Mouse (Mus musculus): ENCODE data around the gene Ston2. TPM values are rescaled to one million over a fixed set of nuclear protein-coding genes. Genes with fewer than 3 reads are reported as not detected.
A peak's percentile ranks its signal among the peaks of the same experiment; 100 is the strongest.

The Ston2 gene
- polyA plus RNA-seq, 1 experiment = 9.0 TPM

GRCm38 (mm10) chr12:91786355-91786754 lies 1.8 kb downstream of the Ston2 start:
- WGBS = 16% methylated on average over 10 of the region's 10 CpGs
- TF ChIP-seq POLR2A (IDR thresholded peaks at IDR 0.05; ENCODE audit: borderline replicate concordance, insufficient read depth, low read length) (no peak), CTCF (IDR thresholded peaks at IDR 0.05; ENCODE audit: borderline replicate concordance, insufficient read depth, low read depth, low read length) (no peak)

GRCm38 (mm10) chr12:91781432-91781831 lies 6.8 kb downstream of the Ston2 start:
- Histone ChIP-seq H3K27me3 (ENCODE audit: control insufficient read depth, insufficient read depth, low read length) (no peaks in the 10 kb centered on the region), H3K4me1 (ENCODE audit: control insufficient read depth, insufficient read depth, low read length) (no peaks in the 10 kb centered on the region), H3K4me3 (replicated peaks; ENCODE audit: insufficient read depth, low read depth, low read length) (no peak overlapping the region), H3K27ac (ENCODE audit: insufficient read depth, low read length) (no peak overlapping the region)
- TF ChIP-seq CTCF (IDR thresholded peaks at IDR 0.05; ENCODE audit: borderline replicate concordance, insufficient read depth, low read depth, low read length) (no peak), POLR2A (IDR thresholded peaks at IDR 0.05; ENCODE audit: borderline replicate concordance, insufficient read depth, low read length) (no peak)
- DNase-seq = no peak
- 92% methylated on average over 5 of the region's 5 CpGs for WGBS

More at GRCm38 (mm10) chr12:91786355-91786754, 1.8 kb downstream of the Ston2 start:
- Histone ChIP-seq H3K27me3 (ENCODE audit: control insufficient read depth, insufficient read depth, low read length) (no peaks in the 10 kb centered on the region), H3K4me3 (replicated peaks; ENCODE audit: insufficient read depth, low read depth, low read length) (no peak overlapping the region), H3K4me1 (ENCODE audit: control insufficient read depth, insufficient read depth, low read length) (no peaks in the 10 kb centered on the region), H3K27ac (ENCODE audit: insufficient read depth, low read length) (no peak overlapping the region)
- no peak for DNase-seq

GRCm38 (mm10) chr12:91780531-91780930 lies 7.7 kb downstream of the Ston2 start:
- DNase-seq = no peak
- H3K4me3 ChIP-seq (replicated peaks; ENCODE audit: insufficient read depth, low read depth, low read length) = no peak overlapping the region
- H3K27ac ChIP-seq (ENCODE audit: insufficient read depth, low read length) = no peak overlapping the region
- no peaks in the 10 kb centered on the region for H3K27me3 ChIP-seq (ENCODE audit: control insufficient read depth, insufficient read depth, low read length)
- TF ChIP-seq POLR2A (IDR thresholded peaks at IDR 0.05; ENCODE audit: borderline replicate concordance, insufficient read depth, low read length) (no peak), CTCF (IDR thresholded peaks at IDR 0.05; ENCODE audit: borderline replicate concordance, insufficient read depth, low read depth, low read length) (no peak)
- no peaks in the 10 kb centered on the region for H3K4me1 ChIP-seq (ENCODE audit: control insufficient read depth, insufficient read depth, low read length)
- 66% methylated on average over 3 of the region's 3 CpGs for WGBS

GRCm38 (mm10) chr12:91779004-91779365 lies 9.2 kb downstream of the Ston2 start:
- DNase-seq = peak; percentile 62 to 66
- TF ChIP-seq POLR2A (IDR thresholded peaks at IDR 0.05; ENCODE audit: borderline replicate concordance, insufficient read depth, low read length) (no peak), CTCF (IDR thresholded peaks at IDR 0.05; ENCODE audit: borderline replicate concordance, insufficient read depth, low read depth, low read length) (no peak)
- Histone ChIP-seq H3K27ac (ENCODE audit: insufficient read depth, low read length) (no peak overlapping the region), H3K4me3 (replicated peaks; ENCODE audit: insufficient read depth, low read depth, low read length) (peak overlapping the region; percentile 47), H3K27me3 (ENCODE audit: control insufficient read depth, insufficient read depth, low read length) (no peaks in the 10 kb centered on the region), H3K4me1 (ENCODE audit: control insufficient read depth, insufficient read depth, low read length) (no peaks in the 10 kb centered on the region)
- WGBS = under 1% methylated on average over 34 of the region's 35 CpGs

- no peaks in the 10 kb centered on the region for H3K27me3 ChIP-seq (ENCODE audit: control insufficient read depth, insufficient read depth, low read length)
- WGBS = under 1% methylated on average over 41 of the region's 51 CpGs
- peak; percentile 39 to 49 for DNase-seq
- TF ChIP-seq CTCF (IDR thresholded peaks at IDR 0.05; ENCODE audit: borderline replicate concordance, insufficient read depth, low read depth, low read length) = no peak
- no peak for TF ChIP-seq POLR2A (IDR thresholded peaks at IDR 0.05; ENCODE audit: borderline replicate concordance, insufficient read depth, low read length)
- H3K4me3 ChIP-seq (replicated peaks; ENCODE audit: insufficient read depth, low read depth, low read length) = peak overlapping the region; percentile 47
- no peaks in the 10 kb centered on the region for H3K4me1 ChIP-seq (ENCODE audit: control insufficient read depth, insufficient read depth, low read length)
- H3K27ac ChIP-seq (ENCODE audit: insufficient read depth, low read length) = no peak overlapping the region
These were observed 9.8 kb downstream of the Ston2 start for GRCm38 (mm10) chr12:91778211-91779003.

- DNase-seq = no peak
- no peak overlapping the region for H3K27ac ChIP-seq (ENCODE audit: insufficient read depth, low read length)
- WGBS = 86% methylated on average over 5 of the region's 5 CpGs
- no peaks in the 10 kb centered on the region for H3K27me3 ChIP-seq (ENCODE audit: control insufficient read depth, insufficient read depth, low read length)
- no peaks in the 10 kb centered on the region for H3K4me1 ChIP-seq (ENCODE audit: control insufficient read depth, insufficient read depth, low read length)
- TF ChIP-seq POLR2A (IDR thresholded peaks at IDR 0.05; ENCODE audit: borderline replicate concordance, insufficient read depth, low read length) = no peak
- TF ChIP-seq CTCF (IDR thresholded peaks at IDR 0.05; ENCODE audit: borderline replicate concordance, insufficient read depth, low read depth, low read length) = no peak
- H3K4me3 ChIP-seq (replicated peaks; ENCODE audit: insufficient read depth, low read depth, low read length) = no peak overlapping the region
These were observed 11.8 kb downstream of the Ston2 start for GRCm38 (mm10) chr12:91776342-91776741.

GRCm38 (mm10) chr12:91774811-91775284 lies 13.3 kb downstream of the Ston2 start:
- Histone ChIP-seq H3K4me1 (ENCODE audit: control insufficient read depth, insufficient read depth, low read length) (no peaks in the 10 kb centered on the region), H3K27me3 (ENCODE audit: control insufficient read depth, insufficient read depth, low read length) (no peaks in the 10 kb centered on the region), H3K4me3 (replicated peaks; ENCODE audit: insufficient read depth, low read depth, low read length) (no peak overlapping the region), H3K27ac (ENCODE audit: insufficient read depth, low read length) (peak overlapping the region; percentile 37; the same call in 1 of the 2 replicates)
- DNase-seq = peak in 1 of 2 experiments; percentile 27
- TF ChIP-seq CTCF (IDR thresholded peaks at IDR 0.05; ENCODE audit: borderline replicate concordance, insufficient read depth, low read depth, low read length) (no peak), POLR2A (IDR thresholded peaks at IDR 0.05; ENCODE audit: borderline replicate concordance, insufficient read depth, low read length) (no peak)
- 83% methylated on average over 8 of the region's 8 CpGs for WGBS

GRCm38 (mm10) chr12:91768871-91769270 lies 19.3 kb downstream of the Ston2 start:
- 22% methylated on average over 2 of the region's 2 CpGs for WGBS
- Histone ChIP-seq H3K4me1 (ENCODE audit: control insufficient read depth, insufficient read depth, low read length) (no peaks in the 10 kb centered on the region), H3K27ac (ENCODE audit: insufficient read depth, low read length) (no peak overlapping the region), H3K4me3 (replicated peaks; ENCODE audit: insufficient read depth, low read depth, low read length) (no peak overlapping the region), H3K27me3 (ENCODE audit: control insufficient read depth, insufficient read depth, low read length) (no peaks in the 10 kb centered on the region)
- TF ChIP-seq CTCF (IDR thresholded peaks at IDR 0.05; ENCODE audit: borderline replicate concordance, insufficient read depth, low read depth, low read length) = no peak
- no peak for TF ChIP-seq POLR2A (IDR thresholded peaks at IDR 0.05; ENCODE audit: borderline replicate concordance, insufficient read depth, low read length)
- no peak for DNase-seq

All from cerebellum, adult 2 months (tissue).